Mouse (Mus musculus): ENCODE data around the gene Pdzrn3.
A peak's percentile ranks its signal among the peaks of the same experiment; 100 is the strongest.

Gene Pdzrn3

DNA sequence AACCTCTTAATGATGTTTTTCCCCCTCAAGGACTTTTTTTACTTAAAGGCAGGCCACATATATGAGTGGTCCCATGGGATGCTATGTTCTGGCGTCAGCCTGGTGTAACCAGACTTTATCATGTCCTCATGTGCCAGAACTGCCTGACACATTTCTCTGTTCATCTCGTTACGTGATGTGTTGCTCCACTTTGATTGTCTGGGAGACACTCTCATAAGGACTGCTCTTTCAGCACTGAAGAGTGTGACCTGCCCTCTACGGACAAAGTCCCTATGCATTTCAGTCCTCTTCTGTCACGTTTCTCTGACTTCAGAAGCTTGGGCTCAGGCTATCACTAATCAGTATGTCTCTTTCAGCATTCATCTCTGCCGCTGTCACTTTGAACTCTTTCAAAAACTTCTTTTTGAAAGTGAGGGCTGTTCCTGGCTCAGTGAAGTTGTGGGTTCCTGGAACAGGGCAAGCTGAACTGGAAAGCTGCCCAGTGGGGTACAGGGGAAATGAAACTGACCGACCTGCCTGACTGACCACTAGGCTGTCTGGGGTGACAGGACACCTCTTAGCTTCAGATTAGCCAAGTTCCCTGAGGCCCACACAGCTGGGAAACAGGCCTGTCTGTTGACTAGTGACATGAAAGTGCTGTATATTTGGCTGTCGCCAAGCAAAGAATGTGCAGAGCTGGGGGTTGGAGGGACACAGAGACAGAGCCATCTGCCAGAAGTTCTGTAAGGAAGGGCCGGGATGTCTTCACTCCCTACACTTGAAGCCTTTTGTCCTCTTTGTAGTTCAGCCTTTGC, 10.7 kb downstream of the Pdzrn3 start:
- DNase-seq (ENCODE audit: low read depth): no peak

DNA sequence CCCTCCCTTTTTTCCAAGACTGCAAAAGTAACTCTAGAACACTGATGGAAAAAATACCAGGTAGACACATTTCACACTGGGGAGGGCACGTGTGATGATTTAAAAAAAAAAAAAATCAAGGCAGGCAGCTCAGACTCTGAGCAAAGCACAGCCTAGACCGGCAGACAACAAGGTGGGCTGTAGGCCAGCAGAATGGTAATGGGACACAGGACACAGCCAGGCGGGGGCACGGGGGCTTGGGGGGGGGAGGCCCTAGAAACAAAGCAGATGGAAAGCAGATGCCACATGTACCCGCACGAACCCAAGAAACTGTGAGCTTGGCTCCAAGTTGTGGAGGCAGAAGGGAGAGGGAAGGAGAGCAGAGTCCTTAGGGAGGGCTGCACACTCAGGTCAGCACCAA, 11.9 kb downstream of the Pdzrn3 start:
- no peak for DNase-seq (ENCODE audit: low read depth)

DNA sequence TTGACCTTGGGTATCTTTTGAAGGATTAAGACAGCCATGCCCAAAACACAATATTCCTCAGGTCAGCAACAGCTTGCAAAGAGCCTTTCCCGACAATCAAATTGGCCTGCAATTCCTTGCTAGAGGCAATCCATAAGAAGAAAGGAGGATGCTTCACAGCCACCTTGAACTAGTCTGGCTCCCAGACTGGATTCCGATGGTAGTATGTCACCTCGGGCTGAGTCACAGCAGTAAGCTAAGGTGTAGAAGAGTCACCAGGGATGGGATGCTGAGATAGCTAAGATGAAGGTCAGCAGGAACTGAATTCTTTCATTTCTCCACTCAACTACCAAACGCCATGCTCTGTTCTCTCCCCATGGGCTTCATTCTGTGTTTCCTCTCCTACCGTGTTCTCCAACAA, 13.8 kb downstream of the Pdzrn3 start:
- no peak for DNase-seq (ENCODE audit: low read depth)

DNA sequence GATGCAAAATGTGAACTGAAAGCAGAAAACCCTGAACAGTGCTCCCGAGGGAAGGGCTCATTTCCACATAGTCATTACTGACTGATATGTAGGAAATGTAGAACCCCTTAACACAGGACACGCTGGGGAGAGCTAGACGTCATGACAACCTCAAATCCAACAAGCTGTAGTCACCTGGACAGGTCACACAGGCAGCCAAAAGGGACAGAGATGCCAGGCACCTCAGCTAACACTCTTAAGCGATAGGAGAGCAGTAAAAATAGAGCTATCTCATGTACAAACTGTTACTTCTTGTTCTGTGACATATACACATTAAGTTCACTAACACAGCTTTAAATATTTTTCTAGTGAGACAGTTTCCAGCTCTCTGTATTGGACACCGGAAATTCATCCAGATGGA, 15.0 kb downstream of the Pdzrn3 start:
- DNase-seq (ENCODE audit: low read depth): no peak

DNA sequence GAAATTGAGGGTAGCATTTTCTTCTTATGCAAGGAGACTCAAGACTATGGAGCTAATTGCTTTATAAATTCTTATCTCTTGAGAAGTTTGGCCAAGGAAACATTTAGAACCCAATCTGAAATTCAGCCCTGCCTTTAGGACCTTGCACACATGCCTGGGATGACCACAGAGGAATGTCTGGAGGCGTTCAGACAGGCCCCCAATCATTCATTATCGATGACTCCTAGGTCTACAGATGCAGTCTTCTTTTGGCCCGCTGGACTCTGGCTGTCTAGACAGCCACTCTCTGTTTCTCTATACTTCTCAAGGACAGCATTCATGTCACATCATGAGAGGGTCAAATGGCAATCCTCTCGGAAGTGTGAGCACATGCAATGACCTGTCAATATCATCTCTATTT, 15.4 kb downstream of the Pdzrn3 start:
- peak; percentile 51 for DNase-seq (ENCODE audit: low read depth)

DNA sequence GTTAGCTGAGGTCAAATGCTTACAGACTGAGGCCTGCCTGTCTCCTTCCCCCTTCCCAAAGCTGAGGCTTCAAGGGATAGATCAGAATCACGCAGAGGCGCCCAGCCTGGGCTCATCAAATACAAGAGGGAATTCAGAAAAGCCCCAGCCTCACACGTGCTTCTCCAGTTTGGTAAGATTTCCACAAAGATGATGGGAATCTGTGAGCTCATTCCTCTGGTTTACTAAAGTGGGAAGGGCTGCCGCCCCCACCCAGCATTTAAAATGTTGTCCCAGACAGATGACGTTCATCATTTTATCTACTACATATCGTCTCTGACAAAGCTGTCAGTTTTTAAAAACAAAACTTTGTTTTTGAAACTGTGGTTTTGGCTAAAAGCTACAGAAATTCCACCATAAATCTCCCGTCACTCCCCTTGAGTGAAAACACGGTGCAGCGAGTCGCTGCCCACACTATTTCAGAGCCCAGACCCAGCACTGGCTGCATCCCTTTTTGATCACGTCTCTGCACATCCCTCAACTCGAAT, 17.4 kb downstream of the Pdzrn3 start:
- peak; percentile 93 for DNase-seq (ENCODE audit: low read depth)

DNA sequence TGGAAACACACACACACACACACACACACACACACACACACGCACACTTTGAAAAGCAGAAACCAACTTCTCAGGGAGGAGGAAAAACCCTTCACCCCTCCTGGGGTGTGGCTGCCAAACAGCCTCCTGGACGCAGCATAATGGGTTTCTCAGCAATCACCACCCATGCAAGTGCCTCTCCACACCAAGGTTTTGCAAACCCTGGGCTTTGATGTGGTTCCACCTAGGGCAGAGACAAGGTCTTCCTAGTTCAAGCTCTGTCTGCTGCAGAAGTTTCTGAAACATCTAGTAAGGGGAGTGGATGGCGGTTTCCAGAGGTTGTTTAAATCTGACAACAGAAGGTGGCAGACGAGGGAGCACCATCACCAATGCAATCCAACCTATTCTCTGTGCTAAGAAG, 18.1 kb downstream of the Pdzrn3 start:
- peak; percentile 58 for DNase-seq (ENCODE audit: low read depth)

DNA sequence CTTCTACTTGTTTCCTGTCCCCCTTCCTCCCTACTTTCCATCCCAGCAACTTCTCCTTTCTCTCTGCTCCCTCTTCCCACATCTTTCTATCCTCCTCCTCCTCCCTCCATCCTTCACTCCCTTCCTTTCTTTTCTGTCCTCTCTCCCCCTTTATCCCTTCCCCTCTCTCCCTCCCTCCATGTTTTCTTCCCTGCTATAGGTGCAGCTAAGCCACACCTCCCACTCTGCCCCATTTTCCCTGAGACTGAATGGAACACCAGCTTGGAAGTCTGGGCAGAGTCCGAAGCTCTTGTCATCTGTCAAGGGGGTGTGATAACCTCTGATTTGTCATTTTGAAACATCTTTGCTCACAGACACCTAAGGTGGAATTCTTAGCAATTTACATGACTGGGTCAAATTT, 22.8 kb downstream of the Pdzrn3 start:
- no peak for DNase-seq (ENCODE audit: low read depth)

DNA sequence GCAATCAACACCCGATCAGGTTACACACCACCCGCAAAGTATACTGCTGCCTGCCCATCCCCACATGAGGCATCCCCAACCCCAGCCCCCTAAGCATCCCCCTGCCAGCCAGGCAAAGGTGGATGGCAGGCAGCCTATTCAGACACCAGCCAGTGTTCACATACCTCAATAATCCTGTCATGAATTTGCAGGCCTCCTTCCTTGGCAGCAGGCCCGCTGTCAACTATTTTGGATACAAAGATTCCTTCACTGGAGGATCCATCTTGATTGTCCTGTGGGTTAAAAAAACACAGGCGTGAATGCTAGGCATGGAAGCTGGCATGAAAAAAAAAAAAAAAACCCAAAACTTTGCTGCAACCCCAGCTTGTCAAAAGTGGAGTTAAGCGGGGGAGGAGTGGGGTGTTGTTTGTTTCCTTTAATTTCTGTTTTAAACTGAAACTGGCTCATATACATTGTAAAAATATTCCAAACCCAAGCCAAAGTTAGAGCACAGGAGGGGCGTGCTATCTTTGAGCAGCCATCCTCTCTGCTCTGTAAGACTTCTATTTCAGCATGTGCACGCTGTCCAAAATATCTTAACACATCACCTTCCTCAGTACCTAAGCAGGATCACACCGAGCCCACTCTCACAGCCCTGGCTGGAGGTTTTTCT, 23.3 kb downstream of the Pdzrn3 start:
- DNase-seq (ENCODE audit: low read depth): peak; percentile 94

DNA sequence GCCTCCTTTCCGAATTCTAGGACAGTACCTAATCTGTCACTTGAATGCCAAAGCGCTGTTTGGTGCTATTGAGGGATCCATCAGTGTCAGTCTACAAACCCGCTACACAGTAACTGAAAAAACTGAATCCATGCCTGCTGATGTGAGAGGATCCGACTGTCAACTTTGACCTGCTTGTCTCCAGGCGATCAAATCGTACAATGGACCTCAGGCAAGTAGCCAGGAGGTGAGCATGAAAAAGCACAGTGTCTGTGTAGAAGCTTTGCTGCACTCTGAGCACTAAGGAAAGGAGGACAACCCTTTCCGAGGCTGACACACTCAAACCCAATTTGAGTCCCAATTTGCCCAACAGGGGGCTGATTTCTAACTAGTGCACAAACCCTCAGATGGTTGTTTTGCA, 24.0 kb downstream of the Pdzrn3 start:
- no peak for DNase-seq (ENCODE audit: low read depth)

DNA sequence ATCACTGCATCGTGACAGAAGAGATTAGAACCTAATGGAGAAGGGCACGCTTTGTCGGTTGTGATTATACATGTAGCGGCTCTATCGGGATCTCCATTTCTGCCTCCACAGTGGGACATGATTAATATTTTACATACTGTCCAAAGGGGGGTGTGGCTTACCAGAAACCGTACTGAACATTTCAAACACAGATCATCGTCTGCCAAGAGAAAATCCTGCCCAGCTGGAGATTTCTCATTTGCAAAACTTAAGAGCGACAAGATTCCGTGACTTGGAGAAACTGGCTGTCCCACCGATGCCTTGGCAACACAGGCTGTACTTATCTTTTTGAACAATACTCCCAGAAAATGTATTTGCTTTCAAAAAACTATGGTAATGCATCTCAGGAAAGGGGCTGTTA, 25.1 kb downstream of the Pdzrn3 start:
- peak; percentile 29 for DNase-seq (ENCODE audit: low read depth)

DNA sequence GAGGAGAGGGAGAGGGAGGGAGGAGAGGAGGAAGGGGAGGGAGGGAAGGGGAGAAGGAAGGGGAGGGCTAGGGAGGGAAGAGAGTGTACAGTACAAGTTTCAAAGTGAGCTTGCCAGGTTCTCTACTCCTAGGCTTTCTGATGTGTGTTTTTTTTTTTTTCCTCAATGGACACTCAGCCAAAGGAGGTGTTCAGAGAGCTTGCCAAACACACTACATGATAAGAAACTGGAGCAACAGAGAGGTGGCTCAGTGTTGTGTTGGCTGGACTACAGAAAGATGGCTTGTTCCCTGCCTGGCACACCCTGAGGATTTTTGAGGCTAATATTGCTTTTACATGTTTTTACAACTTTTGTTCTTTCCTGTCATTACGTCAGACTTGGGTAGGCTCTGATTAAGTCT, 26.6 kb downstream of the Pdzrn3 start:
- peak; percentile 32 for DNase-seq (ENCODE audit: low read depth)

DNA sequence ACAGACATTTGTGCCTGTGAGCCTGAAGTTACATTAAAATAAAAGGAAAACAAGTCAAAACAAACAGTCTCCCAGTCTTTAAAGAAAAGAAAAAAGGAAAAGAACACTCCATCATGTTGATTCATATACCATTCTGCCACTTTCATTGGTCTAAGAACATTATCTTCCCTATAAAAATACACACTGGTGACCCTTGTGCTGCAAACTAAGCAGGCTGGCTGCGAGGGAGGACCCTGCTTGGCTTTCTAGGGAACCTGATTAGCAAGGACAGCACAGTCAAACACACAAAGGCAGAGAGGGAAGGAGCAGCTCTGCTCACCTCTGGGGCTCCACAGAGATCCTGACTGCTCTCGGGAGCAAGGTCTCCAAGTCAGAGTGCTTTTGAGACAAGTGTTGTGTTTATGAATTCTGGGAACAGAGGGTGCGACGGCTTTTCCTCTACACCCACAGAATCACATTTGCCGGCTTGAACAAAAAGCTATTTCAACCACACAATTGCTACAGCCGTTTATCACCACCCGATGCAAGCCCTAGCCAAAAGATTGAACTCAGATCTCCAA, 27.2 kb downstream of the Pdzrn3 start:
- no peak for DNase-seq (ENCODE audit: low read depth)

DNA sequence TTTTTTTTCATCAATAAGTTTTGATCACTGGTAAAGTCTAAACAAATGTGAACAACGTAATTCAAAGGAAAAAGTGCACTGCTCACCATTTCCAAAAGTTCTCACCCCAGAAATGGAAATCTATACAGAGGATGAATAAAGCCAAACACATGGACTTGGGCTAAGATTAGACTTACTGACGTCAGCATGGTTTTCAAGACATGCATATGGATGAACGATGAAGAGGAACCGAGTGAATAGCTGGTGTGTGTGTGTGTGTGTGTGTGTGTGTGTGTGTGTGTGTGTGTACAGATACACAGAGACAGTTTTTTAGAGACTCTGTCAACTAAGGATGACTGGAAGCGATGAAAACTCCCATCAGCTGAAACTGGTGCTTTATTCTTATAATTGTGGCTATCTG, 29.2 kb downstream of the Pdzrn3 start:
- DNase-seq (ENCODE audit: low read depth): no peak

DNA sequence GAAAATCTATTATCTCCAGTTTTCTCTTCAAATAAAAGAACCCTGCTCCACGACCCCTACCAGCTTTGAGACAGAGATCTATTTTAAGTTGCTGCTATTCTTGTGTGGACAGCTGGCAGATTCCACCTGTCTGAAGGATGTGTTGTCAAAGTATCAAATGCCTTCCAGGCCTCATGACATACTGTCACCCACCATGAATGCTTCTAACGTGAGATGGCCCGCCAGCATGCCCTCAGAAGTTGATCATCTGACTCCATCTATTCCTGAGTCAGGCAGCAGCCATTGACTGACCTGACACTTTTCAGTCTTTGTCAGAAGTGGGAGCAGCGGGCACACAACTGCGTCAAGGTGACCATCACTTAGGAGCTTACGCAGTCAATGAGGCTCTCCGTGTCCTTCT, 37.6 kb downstream of the Pdzrn3 start:
- no peak for DNase-seq (ENCODE audit: low read depth)

DNA sequence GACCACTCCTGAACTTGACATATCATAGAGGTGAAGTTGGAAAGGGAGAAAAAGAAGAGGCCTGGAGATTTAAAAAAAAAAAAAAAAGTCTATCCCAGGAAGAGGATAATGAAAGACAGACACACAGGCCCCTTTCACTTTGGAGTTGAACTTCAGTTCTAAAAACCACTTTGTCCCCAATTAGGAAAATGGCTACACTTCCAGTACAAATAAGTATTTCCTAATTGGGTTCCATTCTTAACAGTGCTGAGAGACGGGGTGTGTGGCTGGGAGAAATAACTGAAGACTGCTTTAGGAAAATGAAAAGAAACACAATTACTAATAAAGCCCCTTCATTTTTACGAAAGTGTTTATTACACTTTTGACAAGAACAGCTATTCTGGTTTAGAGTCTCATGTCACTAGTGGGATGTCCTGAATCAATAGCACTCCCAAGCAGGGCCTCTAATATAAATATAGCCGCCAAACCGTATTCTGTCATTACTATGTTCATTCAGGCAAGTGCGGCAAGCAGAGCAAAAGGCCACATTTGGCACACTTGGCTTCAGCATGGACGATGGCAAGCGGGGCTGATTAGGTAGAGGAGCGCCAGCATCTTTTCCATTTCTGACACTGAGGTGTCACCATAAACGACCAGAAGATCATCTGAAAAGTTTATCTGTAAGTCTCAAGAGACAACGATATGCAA, 39.7 kb downstream of the Pdzrn3 start:
- DNase-seq (ENCODE audit: low read depth): no peak

DNA sequence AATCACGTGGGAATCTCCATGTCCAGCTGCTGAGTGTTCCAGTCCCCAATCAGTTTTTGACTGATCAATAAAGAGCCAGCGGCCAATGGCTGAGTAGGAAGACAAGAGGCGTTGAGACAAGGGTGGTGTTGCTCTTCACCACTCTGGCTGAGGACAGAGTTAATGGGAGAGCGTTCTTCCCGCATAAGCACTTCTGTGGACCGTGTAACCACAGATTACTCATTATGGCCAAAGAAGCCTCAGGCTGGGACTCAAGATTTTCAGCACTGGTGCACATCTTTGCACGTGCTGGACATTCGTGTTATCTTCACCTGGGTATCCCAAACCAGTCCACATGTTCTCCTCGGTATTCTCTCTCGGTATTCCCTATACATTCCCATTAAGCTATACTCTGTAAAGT, 41.0 kb downstream of the Pdzrn3 start:
- no peak for DNase-seq (ENCODE audit: low read depth)

DNA sequence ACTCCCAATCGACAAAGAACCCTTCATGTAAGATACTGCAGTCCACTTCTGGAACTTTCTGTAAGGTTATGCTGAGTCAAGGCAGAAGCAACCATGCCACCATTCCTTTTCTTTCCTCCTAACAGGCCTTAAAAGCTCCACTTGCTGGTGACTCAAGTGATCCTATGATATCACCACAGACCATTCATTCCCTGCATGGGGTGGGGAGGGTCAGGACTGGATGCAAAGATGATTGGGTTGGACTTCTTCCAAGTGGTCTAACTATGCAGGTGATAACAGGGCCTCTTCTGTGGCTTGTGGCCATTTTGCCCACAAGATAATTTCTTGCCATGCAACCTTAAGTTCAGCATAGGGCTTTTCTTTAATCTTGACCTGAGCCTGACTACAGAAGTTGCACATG, 42.0 kb downstream of the Pdzrn3 start:
- peak; percentile 45 for DNase-seq (ENCODE audit: low read depth)

DNA sequence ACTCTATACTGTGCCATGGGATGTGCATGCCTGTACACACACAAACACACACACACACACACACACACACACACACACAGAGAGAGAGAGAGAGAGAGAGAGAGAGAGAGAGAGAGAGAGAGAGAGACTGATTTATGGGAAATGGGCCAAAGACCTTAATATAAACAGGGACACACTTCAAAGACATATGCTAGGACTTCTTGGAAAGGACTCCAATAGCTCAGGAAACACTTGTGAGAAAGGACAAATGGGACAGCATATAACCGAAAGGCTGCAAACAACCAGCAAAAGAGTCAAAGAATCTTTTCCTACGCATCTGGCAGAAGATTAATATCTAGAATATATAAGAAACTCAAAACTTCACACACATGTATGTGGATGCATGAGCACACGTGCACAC, 43.2 kb downstream of the Pdzrn3 start:
- no peak for DNase-seq (ENCODE audit: low read depth)

DNA sequence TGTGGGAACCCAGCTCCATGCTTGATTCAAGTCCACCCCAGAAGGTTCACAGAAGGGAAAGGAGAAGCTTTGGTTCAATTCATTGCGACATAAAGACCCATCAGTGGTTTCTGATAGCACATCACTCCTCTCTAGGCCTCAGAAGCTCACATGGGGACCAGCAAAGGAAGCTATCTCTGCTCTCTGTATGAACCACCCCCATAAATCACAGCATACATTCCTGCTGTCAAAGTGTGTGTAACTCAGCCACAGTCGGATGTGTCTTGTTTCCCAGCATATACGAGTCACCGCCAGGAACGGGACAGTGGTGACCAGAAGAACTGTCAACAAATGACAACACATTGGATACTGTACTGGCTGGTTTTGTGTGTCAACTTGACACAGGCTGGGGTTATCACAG, 47.3 kb downstream of the Pdzrn3 start:
- DNase-seq (ENCODE audit: low read depth): peak; percentile 55

DNA sequence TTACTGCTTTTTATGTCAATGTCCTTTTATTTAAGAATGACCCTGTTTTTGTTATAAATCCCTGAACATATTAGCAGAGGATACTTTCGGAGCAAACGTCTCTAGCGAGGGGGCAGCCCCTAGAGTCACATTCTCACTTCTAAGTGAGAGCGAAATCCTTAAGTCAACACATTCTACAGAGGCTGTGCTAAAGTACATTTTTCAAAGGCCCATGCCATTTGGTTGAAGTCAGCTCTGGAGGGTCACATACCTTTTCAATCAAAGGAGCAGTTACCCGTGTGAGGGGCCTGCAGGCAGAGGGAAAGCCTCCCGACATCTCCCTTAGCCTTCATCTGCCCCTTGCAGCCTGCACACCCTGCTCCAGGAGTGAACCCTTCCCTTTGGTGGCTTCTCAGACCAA, 48.2 kb downstream of the Pdzrn3 start:
- no peak for DNase-seq (ENCODE audit: low read depth)

DNA sequence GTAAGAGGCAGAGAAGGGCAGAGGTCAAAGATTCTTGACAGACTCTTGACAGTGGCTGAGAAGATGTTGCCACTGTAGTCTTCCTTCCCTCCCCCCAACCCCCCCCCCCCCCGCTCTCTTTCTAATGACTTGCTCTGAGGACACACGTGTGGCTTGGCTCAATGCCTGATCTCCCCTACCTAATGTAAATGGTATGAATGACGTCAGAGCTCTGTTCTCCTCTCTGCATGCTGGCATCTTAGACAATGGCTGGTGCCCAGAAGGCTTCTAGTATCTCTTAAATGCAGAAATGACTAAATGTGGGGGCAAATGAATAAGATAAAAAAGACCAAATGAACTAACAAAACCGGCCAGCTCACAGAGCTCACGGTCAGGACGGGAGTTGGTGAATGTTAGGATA, 49.2 kb downstream of the Pdzrn3 start:
- DNase-seq (ENCODE audit: low read depth): peak; percentile 90

DNA sequence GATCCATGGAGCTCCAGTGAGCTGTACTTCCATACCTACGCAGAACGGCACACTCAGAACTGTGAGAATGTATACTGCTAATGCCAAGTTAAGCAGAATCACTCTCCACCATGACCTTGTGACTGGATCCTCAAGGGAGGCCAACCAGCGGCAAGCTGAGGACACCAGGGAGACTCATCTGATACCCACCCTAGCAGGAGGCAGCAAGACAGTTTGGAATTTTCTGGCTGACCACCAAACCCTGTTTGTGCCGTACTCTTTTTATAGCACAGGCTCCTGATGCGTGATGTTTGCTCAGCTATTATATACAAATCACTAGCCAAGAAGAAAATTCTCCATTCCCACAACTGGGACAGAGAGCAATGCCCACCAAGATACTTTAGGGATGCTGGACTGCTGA, 50.0 kb downstream of the Pdzrn3 start:
- DNase-seq (ENCODE audit: low read depth): peak; percentile 81

All from NIH3T3 (cell line).